In genomic region chr10:81335393-81336340, GRCm38 (mm10) we compare ENCODE assay signal across 9 mouse cellular contexts. TPM values are rescaled to one million over a fixed set of nuclear protein-coding genes. Genes with fewer than 3 reads are reported as not detected.
A peak's percentile ranks its signal among the peaks of the same experiment; 100 is the strongest.
DNase-seq lines count a peak whose midpoint lies in the region; ATAC-seq lines count a peak whose summit lies in the region.
"Had no signal": no experiment of that assay in that cellular context is flagged by ENCODE, and none has a peak within 500 bp of the region (broad histone marks: within the 10 kb centered on the region; RNA-seq: fewer than 3 reads in every experiment).

No protein-coding gene starts in this region.

- peak; percentile 66 to 78 for DNase-seq in cerebellum, postnatal 10 days
- DNase-seq in cerebellum, adult 11 months: no peak
- DNase-seq in liver, embryonic 11.5 days (ENCODE audit: low spot score): no peak
- no peak for DNase-seq in frontal cortex, postnatal 25 days (ENCODE audit: low spot score in 2 of 2)
- DNase-seq in T-cell, adult 2 months (ENCODE audit: low spot score): no peak
- DNase-seq: kidney, postnatal 25 days had no signal

- ATAC-seq in liver, embryonic 12.5 days: no peak
- ATAC-seq in liver, embryonic 11.5 days (replicated peaks; ENCODE audit: low FRiP score): no peak
- ATAC-seq in hindbrain, embryonic 16.5 days: 0 out of 2 replicates have a peak, but pooled peaks have one; percentile 37
- ATAC-seq in neural tube, embryonic 15.5 days (ENCODE audit: low FRiP score): no peak

- peaks cover 5% of the 10 kb centered on the region; the same call in 1 of the 2 replicates for H3K36me3 ChIP-seq in liver, embryonic 12.5 days
- H3K36me3 ChIP-seq in liver, embryonic 11.5 days (ENCODE audit: control insufficient read depth, insufficient read depth, low read length): no peaks in the 10 kb centered on the region; the same call in 1 of the 2 replicates
- H3K36me3 ChIP-seq in hindbrain, embryonic 16.5 days (ENCODE audit: control insufficient read depth, insufficient read depth, low read length): no peaks in the 10 kb centered on the region
- no peaks in the 10 kb centered on the region for H3K36me3 ChIP-seq in neural tube, embryonic 15.5 days

- peaks cover 38% of the 10 kb centered on the region for H3K4me1 ChIP-seq in liver, embryonic 12.5 days
- peaks cover 19% of the 10 kb centered on the region for H3K4me1 ChIP-seq in liver, embryonic 11.5 days (replicated peaks; ENCODE audit: control insufficient read depth, insufficient read depth, low read length)
- H3K4me1 ChIP-seq in hindbrain, embryonic 16.5 days (ENCODE audit: control insufficient read depth, insufficient read depth, low read depth, low read length): no peaks in the 10 kb centered on the region; the same call in 1 of the 2 replicates
- peaks cover 8% of the 10 kb centered on the region; the same call in 1 of the 2 replicates for H3K4me1 ChIP-seq in neural tube, embryonic 15.5 days

- H3K4me2 ChIP-seq in liver, embryonic 12.5 days: no peak overlapping the region
- H3K4me2 ChIP-seq in liver, embryonic 11.5 days: no peak overlapping the region
- H3K4me2 ChIP-seq in hindbrain, embryonic 16.5 days (ENCODE audit: low read length): no peak overlapping the region
- H3K4me2 ChIP-seq in neural tube, embryonic 15.5 days: no peak overlapping the region

- H3K27ac ChIP-seq in liver, embryonic 12.5 days: peak overlapping the region; percentile 37
- no peak overlapping the region for H3K27ac ChIP-seq in liver, embryonic 11.5 days (ENCODE audit: low read depth, low read length)
- 0 out of 2 replicates have a peak overlapping the region, but pooled peaks have one; percentile 17 for H3K27ac ChIP-seq in hindbrain, embryonic 16.5 days (ENCODE audit: low read depth, low read length)
- H3K27ac ChIP-seq in neural tube, embryonic 15.5 days (replicated peaks): 0 out of 2 replicates have a peak overlapping the region, but pooled peaks have one; percentile 9

- peaks cover 72% of the 10 kb centered on the region for H3K27me3 ChIP-seq in liver, embryonic 12.5 days (replicated peaks)
- peaks cover 24% of the 10 kb centered on the region for H3K27me3 ChIP-seq in liver, embryonic 11.5 days (replicated peaks; ENCODE audit: control insufficient read depth, insufficient read depth, low read length)
- H3K27me3 ChIP-seq in hindbrain, embryonic 16.5 days (replicated peaks; ENCODE audit: control insufficient read depth, insufficient read depth, low read length): peaks cover 12% of the 10 kb centered on the region
- H3K27me3 ChIP-seq in neural tube, embryonic 15.5 days (replicated peaks): peaks cover 56% of the 10 kb centered on the region

- H3K4me3 ChIP-seq in liver, embryonic 12.5 days: no peak overlapping the region
- H3K4me3 ChIP-seq in liver, embryonic 11.5 days (ENCODE audit: low read depth, low read length): no peak overlapping the region
- no peak overlapping the region for H3K4me3 ChIP-seq in hindbrain, embryonic 16.5 days (ENCODE audit: low read length)
- H3K4me3 ChIP-seq in neural tube, embryonic 15.5 days (replicated peaks): no peak overlapping the region

- 59% methylated on average over 17 of the region's 19 CpGs for WGBS in liver, embryonic 12.5 days (ENCODE audit: insufficient replicate concordance)
- WGBS in liver, embryonic 11.5 days: 57% methylated on average over 18 of the region's 19 CpGs
- 35% methylated on average over 17 of the region's 19 CpGs for WGBS in hindbrain, embryonic 16.5 days
- 40% methylated on average over 18 of the region's 19 CpGs for WGBS in neural tube, embryonic 15.5 days

- no peaks in the 10 kb centered on the region for H3K9me3 ChIP-seq in liver, embryonic 12.5 days (replicated peaks)
- H3K9me3 ChIP-seq in liver, embryonic 11.5 days (ENCODE audit: control insufficient read depth, low read length): no peaks in the 10 kb centered on the region
- H3K9me3 ChIP-seq in hindbrain, embryonic 16.5 days (ENCODE audit: control insufficient read depth, low read length): no peaks in the 10 kb centered on the region
- H3K9me3 ChIP-seq in neural tube, embryonic 15.5 days (replicated peaks): no peaks in the 10 kb centered on the region

- no peak overlapping the region for H3K9ac ChIP-seq in liver, embryonic 12.5 days
- H3K9ac ChIP-seq in liver, embryonic 11.5 days (ENCODE audit: low read depth, low read length): no peak overlapping the region
- no peak overlapping the region for H3K9ac ChIP-seq in hindbrain, embryonic 16.5 days (ENCODE audit: low read depth, low read length)
- H3K9ac ChIP-seq in neural tube, embryonic 15.5 days (replicated peaks): no peak overlapping the region

RNA-seq across cellular contexts. Expression of gene Tbxa2r, which starts 7.1 kb away (rescaled TPM):
- 6.7 and 7.0 TPM in 2 replicates for polyA plus RNA-seq in liver, embryonic 12.5 days (2016; fragmentation: Nextera tagmentation; extraction: Ambion mirVana)
- polyA plus RNA-seq in liver, embryonic 11.5 days (2014; fragmentation: Nextera tagmentation; extraction: Ambion mirVana): 7.8 and 7.9 TPM in 2 replicates
- polyA plus RNA-seq in hindbrain, embryonic 16.5 days (2015; fragmentation: Nextera tagmentation; extraction: Ambion mirVana): 5.4 and 6.3 TPM in 2 replicates
- 5.5 and 11.4 TPM in 2 replicates for polyA plus RNA-seq in neural tube, embryonic 15.5 days (2015; fragmentation: Nextera tagmentation; extraction: Ambion mirVana)

RNA-seq across cellular contexts. Expression of gene Gipc3, which starts 7.4 kb away (rescaled TPM):
- polyA plus RNA-seq in liver, embryonic 12.5 days (2016; fragmentation: Nextera tagmentation; extraction: Ambion mirVana): 0.04 TPM in 1 of 2 replicates, not detected in the other
- not detected in 2 replicates for polyA plus RNA-seq in liver, embryonic 11.5 days (2014; fragmentation: Nextera tagmentation; extraction: Ambion mirVana)
- not detected in 2 replicates for polyA plus RNA-seq in hindbrain, embryonic 16.5 days (2015; fragmentation: Nextera tagmentation; extraction: Ambion mirVana)
- not detected in 2 replicates for polyA plus RNA-seq in neural tube, embryonic 15.5 days (2015; fragmentation: Nextera tagmentation; extraction: Ambion mirVana)

RNA-seq across cellular contexts. Expression of gene Hmg20b, which starts 14.6 kb away (rescaled TPM):
- polyA plus RNA-seq in liver, embryonic 12.5 days (2016; fragmentation: Nextera tagmentation; extraction: Ambion mirVana): 39.9 and 47.1 TPM in 2 replicates
- polyA plus RNA-seq in liver, embryonic 11.5 days (2014; fragmentation: Nextera tagmentation; extraction: Ambion mirVana): 68.6 and 69.2 TPM in 2 replicates
- polyA plus RNA-seq in hindbrain, embryonic 16.5 days (2015; fragmentation: Nextera tagmentation; extraction: Ambion mirVana): 31.7 TPM in 2 replicates
- polyA plus RNA-seq in neural tube, embryonic 15.5 days (2015; fragmentation: Nextera tagmentation; extraction: Ambion mirVana): 31.0 and 48.9 TPM in 2 replicates

RNA-seq across cellular contexts. Expression of gene Cactin, which starts 14.8 kb away (rescaled TPM):
- polyA plus RNA-seq in liver, embryonic 12.5 days (2016; fragmentation: Nextera tagmentation; extraction: Ambion mirVana): 52.9 and 55.1 TPM in 2 replicates
- polyA plus RNA-seq in liver, embryonic 11.5 days (2014; fragmentation: Nextera tagmentation; extraction: Ambion mirVana): 49.9 and 51.9 TPM in 2 replicates
- 26.3 and 30.6 TPM in 2 replicates for polyA plus RNA-seq in hindbrain, embryonic 16.5 days (2015; fragmentation: Nextera tagmentation; extraction: Ambion mirVana)
- polyA plus RNA-seq in neural tube, embryonic 15.5 days (2015; fragmentation: Nextera tagmentation; extraction: Ambion mirVana): 27.8 and 34.0 TPM in 2 replicates

RNA-seq across cellular contexts. Expression of gene Mfsd12, which starts 21.6 kb away (rescaled TPM):
- 20.8 and 21.0 TPM in 2 replicates for polyA plus RNA-seq in liver, embryonic 12.5 days (2016; fragmentation: Nextera tagmentation; extraction: Ambion mirVana)
- polyA plus RNA-seq in liver, embryonic 11.5 days (2014; fragmentation: Nextera tagmentation; extraction: Ambion mirVana): 11.2 TPM in 2 replicates
- polyA plus RNA-seq in hindbrain, embryonic 16.5 days (2015; fragmentation: Nextera tagmentation; extraction: Ambion mirVana): 17.5 and 19.0 TPM in 2 replicates
- polyA plus RNA-seq in neural tube, embryonic 15.5 days (2015; fragmentation: Nextera tagmentation; extraction: Ambion mirVana): 22.9 and 29.4 TPM in 2 replicates

Comparison
In these comparisons a context has a peak if more than half of its experiments do, and no peak if none do; other contexts are left out.
1. DNase-seq: peak in cerebellum, postnatal 10 days (2 of 2); none in cerebellum, adult 11 months (single experiment), liver, embryonic 11.5 days (single experiment), frontal cortex, postnatal 25 days (0 of 2) and T-cell, adult 2 months (single experiment).